Mouse (Mus musculus) small intestine, adult 2 months (tissue): ENCODE measurements around the gene Zmym4.

Experiments
- CTCF ChIP-seq: fragments of 200-500 bp; IDR thresholded peaks from 2 replicates; pipeline ENCODE4 v1.5.1; 2012; ENCODE audit warnings: low read depth, mild to moderate bottlenecking, control low read depth, inconsistent platforms, low read length, moderate library complexity, mixed read lengths; ENCODE audit not compliant: insufficient replicate concordance, insufficient read length; ENCODE audit errors: extremely low read depth
- POLR2A ChIP-seq: fragments of 200-500 bp; IDR thresholded peaks from 2 replicates; pipeline ENCODE4 v1.6.1; 2012; ENCODE audit warnings: low read depth, mild to moderate bottlenecking, control low read depth, inconsistent platforms, low read length, moderate library complexity

DNA sequence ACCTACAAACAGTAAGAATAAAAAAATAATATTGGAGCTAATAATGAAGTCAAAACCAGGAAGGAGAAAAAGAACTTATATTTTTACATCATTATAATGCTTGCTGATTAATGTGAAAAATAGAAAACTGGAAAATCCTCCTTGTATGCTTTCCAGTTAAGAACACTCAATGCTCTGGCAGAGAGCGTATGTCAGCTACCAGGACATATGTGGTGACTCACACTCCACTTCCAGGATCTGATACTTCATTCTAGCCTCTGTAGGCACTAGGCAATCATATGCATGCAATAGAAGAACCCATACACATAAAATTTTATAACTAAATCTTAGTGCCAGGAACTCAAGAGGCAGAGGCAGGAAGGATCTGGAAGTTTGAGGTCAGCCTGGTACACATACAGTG is 40.2 kb downstream of the Zmym4 start:
- TF ChIP-seq CTCF (no peak), POLR2A (no peak)
